Mouse (Mus musculus): ENCODE results near the gene Rpl41.

Gene Rpl41

GRCm38 (mm10) chr10:128548947-128549681 lies at the start of gene Rpl41:
Rpl41 (minus strand) TSS chr10:128549305.
- peak; percentile 77 to 85 for DNase-seq (ENCODE audit: low spot score in 2 of 2)

- DNase-seq (ENCODE audit: low spot score in 2 of 2): no peak
These were observed 49.4 kb upstream of the Rpl41 start for GRCm38 (mm10) chr10:128598476-128598875.

- no peak for DNase-seq (ENCODE audit: low spot score in 2 of 2)
These were observed 43.7 kb upstream of the Rpl41 start for GRCm38 (mm10) chr10:128592797-128593196.

GRCm38 (mm10) chr10:128591436-128591835 lies 42.3 kb upstream of the Rpl41 start:
- no peak for DNase-seq (ENCODE audit: low spot score in 2 of 2)

GRCm38 (mm10) chr10:128590193-128590690 lies 41.1 kb upstream of the Rpl41 start:
- peak in 1 of 2 experiments; percentile 27 for DNase-seq (ENCODE audit: low spot score in 2 of 2)

GRCm38 (mm10) chr10:128589464-128590192 lies 40.5 kb upstream of the Rpl41 start, which contains the start of gene Erbb3:
Erbb3 (minus strand) TSS chr10:128589652.
- DNase-seq (ENCODE audit: low spot score in 2 of 2): peak in 1 of 2 experiments; percentile 18

GRCm38 (mm10) chr10:128588775-128589463 lies 39.8 kb upstream of the Rpl41 start:
- no peak for DNase-seq (ENCODE audit: low spot score in 2 of 2)

- DNase-seq (ENCODE audit: low spot score in 2 of 2): no peak
These were observed 39.0 kb upstream of the Rpl41 start for GRCm38 (mm10) chr10:128588136-128588535.

GRCm38 (mm10) chr10:128587697-128588096 lies 38.6 kb upstream of the Rpl41 start:
- no peak for DNase-seq (ENCODE audit: low spot score in 2 of 2)

GRCm38 (mm10) chr10:128587120-128587519 lies 38.0 kb upstream of the Rpl41 start:
- DNase-seq (ENCODE audit: low spot score in 2 of 2): no peak

GRCm38 (mm10) chr10:128586546-128586945 lies 37.4 kb upstream of the Rpl41 start:
- no peak for DNase-seq (ENCODE audit: low spot score in 2 of 2)

GRCm38 (mm10) chr10:128584386-128584785 lies 35.3 kb upstream of the Rpl41 start:
- no peak for DNase-seq (ENCODE audit: low spot score in 2 of 2)

GRCm38 (mm10) chr10:128583644-128584043 lies 34.5 kb upstream of the Rpl41 start:
- no peak for DNase-seq (ENCODE audit: low spot score in 2 of 2)

GRCm38 (mm10) chr10:128579731-128580130 lies 30.6 kb upstream of the Rpl41 start:
- DNase-seq (ENCODE audit: low spot score in 2 of 2): no peak

- DNase-seq (ENCODE audit: low spot score in 2 of 2): no peak
These were observed 30.2 kb upstream of the Rpl41 start for GRCm38 (mm10) chr10:128579298-128579697.

- DNase-seq (ENCODE audit: low spot score in 2 of 2): no peak
These were observed 29.2 kb upstream of the Rpl41 start for GRCm38 (mm10) chr10:128578330-128578729.

GRCm38 (mm10) chr10:128575063-128575462 lies 26.0 kb upstream of the Rpl41 start:
- no peak for DNase-seq (ENCODE audit: low spot score in 2 of 2)

GRCm38 (mm10) chr10:128565788-128566531 lies 16.9 kb upstream of the Rpl41 start, which contains the start of gene Pa2g4:
Pa2g4 (minus strand) TSS chr10:128565987.
- DNase-seq (ENCODE audit: low spot score in 2 of 2): peak; percentile 91 to 94

- DNase-seq (ENCODE audit: low spot score in 2 of 2): peak in 1 of 2 experiments; percentile 34
These were observed 16.2 kb upstream of the Rpl41 start for GRCm38 (mm10) chr10:128565206-128565787.

- DNase-seq (ENCODE audit: low spot score in 2 of 2): no peak
These were observed 14.4 kb upstream of the Rpl41 start for GRCm38 (mm10) chr10:128563544-128563943.

GRCm38 (mm10) chr10:128556963-128557362 lies 7.9 kb upstream of the Rpl41 start:
- no peak for DNase-seq (ENCODE audit: low spot score in 2 of 2)
